In genomic region chr6:115879736-115880135, GRCm38 (mm10) we compare ENCODE assay signal across 30 mouse cellular contexts. TPM values are rescaled to one million over a fixed set of nuclear protein-coding genes. Genes with fewer than 3 reads are reported as not detected.
DNase-seq lines count a peak whose midpoint lies in the region; ATAC-seq and TF ChIP-seq lines count a peak whose summit lies in the region.
"Had no signal": no experiment of that assay in that cellular context is flagged by ENCODE, and none has a peak within 500 bp of the region (broad histone marks: within the 10 kb centered on the region; RNA-seq: fewer than 3 reads in every experiment).

No protein-coding gene starts in this region.

- H3K36me3 ChIP-seq in heart, adult 2 months (ENCODE audit: control insufficient read depth, insufficient read depth, low read length): no peaks in the 10 kb centered on the region
- H3K36me3 ChIP-seq in heart, embryonic 14.5 days (ENCODE audit: control insufficient read depth, insufficient read depth, low read length): peaks cover 31% of the 10 kb centered on the region
- H3K36me3 ChIP-seq: G1E; liver, embryonic 13.5 days had no signal

- H3K4me3 ChIP-seq in heart, adult 2 months: no peak overlapping the region
- H3K4me3 ChIP-seq in heart, embryonic 14.5 days (ENCODE audit: control insufficient read depth in 1 of 2, insufficient read depth in 1 of 2, low read depth in 1 of 2, low read length in 2 of 2): no peak overlapping the region
- H3K4me3 ChIP-seq: embryonic facial prominence, embryonic 12.5 days; layer of hippocampus, adult 2 months; limb, embryonic 10.5 days; limb, embryonic 15.5 days; liver, embryonic 13.5 days; midbrain, embryonic 13.5 days; stomach, embryonic 15.5 days had no signal

- peak overlapping the region; percentile 58 for H3K27ac ChIP-seq in heart, adult 2 months
- H3K27ac ChIP-seq in heart, embryonic 14.5 days (replicated peaks in 1 of 2; ENCODE audit: control insufficient read depth in 1 of 2, insufficient read depth in 1 of 2, low read depth in 2 of 2, low read length in 2 of 2): peak overlapping the region; percentile 47 to 67; a peak in 2 of 4 replicates
- H3K27ac ChIP-seq: embryonic facial prominence, embryonic 12.5 days; layer of hippocampus, adult 2 months; limb, embryonic 10.5 days; limb, embryonic 15.5 days; liver, embryonic 13.5 days; midbrain, embryonic 13.5 days had no signal

- no peak for DNase-seq in heart, adult 2 months
- DNase-seq in heart, adult 11 months: no peak
- no peak for DNase-seq in heart, postnatal 4 days
- DNase-seq in lung, postnatal 36 days: peak; percentile 35
- no peak for DNase-seq in lung, adult 18-20 months
- no peak for DNase-seq in spleen, adult 12 weeks (ENCODE audit: low spot score)
- DNase-seq in thymus, postnatal 0 days (ENCODE audit: low spot score): no peak
- DNase-seq: adrenal gland, postnatal 10 days; cerebellum, adult 11-12 months; cerebellum, adult 9-11 months; embryo, embryonic 11 days; gastrocnemius, postnatal 36 days; kidney, adult 2 months; kidney, postnatal 36 days; liver, embryonic 13.5 days; lung, adult 2 months; right cerebral cortex, postnatal 14 days; thymus, postnatal 14 days had no signal

- no peak for TF ChIP-seq CTCF in heart, adult 2 months (IDR thresholded peaks at IDR 0.05)

- peaks cover 19% of the 10 kb centered on the region for H3K4me1 ChIP-seq in heart, adult 2 months (ENCODE audit: control insufficient read depth, insufficient read depth, low read length)
- H3K4me1 ChIP-seq in heart, embryonic 14.5 days (ENCODE audit: control insufficient read depth in 2 of 2, insufficient read depth in 2 of 2, low read length in 2 of 2): peaks cover 10 to 11% of the 10 kb centered on the region in 2 experiments
- H3K4me1 ChIP-seq: embryonic facial prominence, embryonic 12.5 days; limb, embryonic 10.5 days; liver, embryonic 13.5 days; midbrain, embryonic 13.5 days; stomach, embryonic 15.5 days had no signal

- no peak for TF ChIP-seq EP300 in heart, adult 2 months (IDR thresholded peaks at IDR 0.05; ENCODE audit: insufficient read depth, low read depth, low read length)

- H3K4me2 ChIP-seq in heart, embryonic 14.5 days (ENCODE audit: low read length): no peak overlapping the region
- H3K4me2 ChIP-seq: embryonic facial prominence, embryonic 12.5 days; limb, embryonic 15.5 days; liver, embryonic 13.5 days; midbrain, embryonic 13.5 days; stomach, embryonic 15.5 days had no signal

- no peaks in the 10 kb centered on the region for H3K9me3 ChIP-seq in heart, embryonic 14.5 days (ENCODE audit: control insufficient read depth, low read length)
- H3K9me3 ChIP-seq: embryonic facial prominence, embryonic 12.5 days; G1E; limb, embryonic 10.5 days; limb, embryonic 15.5 days; liver, embryonic 13.5 days; midbrain, embryonic 13.5 days; stomach, embryonic 15.5 days had no signal

- ATAC-seq in heart, embryonic 14.5 days (ENCODE audit: insufficient number of reproducible peaks, insufficient read depth, low FRiP score, low read depth): no peak
- ATAC-seq: forebrain, embryonic 14.5 days; hindbrain, embryonic 16.5 days; midbrain, embryonic 13.5 days had no signal

- no peaks in the 10 kb centered on the region for H3K79me2 ChIP-seq in heart, adult 2 months (replicated peaks; ENCODE audit: control insufficient read depth, insufficient read depth, low read length)

- no peaks in the 10 kb centered on the region for H3K27me3 ChIP-seq in heart, adult 2 months (ENCODE audit: control insufficient read depth, insufficient read depth, low read length)
- no peaks in the 10 kb centered on the region for H3K27me3 ChIP-seq in heart, embryonic 14.5 days (ENCODE audit: control insufficient read depth, insufficient read depth, low read length)
- H3K27me3 ChIP-seq: embryonic facial prominence, embryonic 12.5 days; limb, embryonic 15.5 days; liver, embryonic 13.5 days; midbrain, embryonic 13.5 days; stomach, embryonic 15.5 days had no signal

- 71% methylated on average over 6 of the region's 6 CpGs for WGBS in heart, adult 2 months
- WGBS in heart, embryonic 14.5 days: 78% methylated on average over 6 of the region's 6 CpGs

- H3K9ac ChIP-seq in heart, adult 2 months (ENCODE audit: low read depth, low read length): no peak overlapping the region
- H3K9ac ChIP-seq in heart, embryonic 14.5 days (ENCODE audit: low read length): no peak overlapping the region
- H3K9ac ChIP-seq: embryonic facial prominence, embryonic 12.5 days; limb, embryonic 15.5 days; liver, embryonic 13.5 days; midbrain, embryonic 13.5 days; stomach, embryonic 15.5 days had no signal

- TF ChIP-seq POLR2A in heart, adult 2 months (IDR thresholded peaks at IDR 0.05; ENCODE audit: insufficient read depth, low read depth, low read length): no peak

- intact Hi-C loops in heart, adult 2 months (cut with DNase I): no loop called here

RNA-seq across cellular contexts. Expression of gene Ift122, which starts 26.5 kb away (rescaled TPM):
- 1 to 10 TPM; 6.6 to 7.3 TPM for total RNA-seq in heart, adult 2 months (2021)
- polyA plus RNA-seq in heart, adult 2 months (2012; rRNA removed): 12.8 and 15.2 TPM in 2 replicates
- polyA plus RNA-seq in heart, embryonic 14.5 days (2014; fragmentation: Nextera tagmentation; extraction: Ambion mirVana): 22.6 and 23.6 TPM in 2 replicates
- total RNA-seq in heart, postnatal 4 days (2021): 10 to 100 TPM; 16.3 to 17.6 TPM
- polyA plus RNA-seq in thymus, postnatal 0 days (2015; fragmentation: Nextera tagmentation; extraction: Ambion mirVana): 8.2 and 11.0 TPM in 2 replicates

RNA-seq across cellular contexts. Expression of gene Mbd4, which starts 26.6 kb away (rescaled TPM):
- 1 to 10 TPM in 1 of 2 experiments, under 1 TPM in 1; 0.93 to 1.5 TPM for total RNA-seq in heart, adult 2 months (2021)
- 1.2 and 1.5 TPM in 2 replicates for polyA plus RNA-seq in heart, adult 2 months (2012; rRNA removed)
- 7.6 and 9.6 TPM in 2 replicates for polyA plus RNA-seq in heart, embryonic 14.5 days (2014; fragmentation: Nextera tagmentation; extraction: Ambion mirVana)
- 1 to 10 TPM; 3.4 to 3.8 TPM for total RNA-seq in heart, postnatal 4 days (2021)
- 18.7 and 20.8 TPM in 2 replicates for polyA plus RNA-seq in thymus, postnatal 0 days (2015; fragmentation: Nextera tagmentation; extraction: Ambion mirVana)

RNA-seq across cellular contexts. Expression of gene Efcab12, which starts 41.5 kb away (rescaled TPM):
- under 1 TPM; 0.16 to 0.26 TPM for total RNA-seq in heart, adult 2 months (2021)
- polyA plus RNA-seq in heart, adult 2 months (2012; rRNA removed): 0.06 and 0.14 TPM in 2 replicates
- polyA plus RNA-seq in heart, embryonic 14.5 days (2014; fragmentation: Nextera tagmentation; extraction: Ambion mirVana): 0.42 and 0.47 TPM in 2 replicates
- total RNA-seq in heart, postnatal 4 days (2021): under 1 TPM; 0.88 to 0.90 TPM
- polyA plus RNA-seq in thymus, postnatal 0 days (2015; fragmentation: Nextera tagmentation; extraction: Ambion mirVana): 0.20 and 0.33 TPM in 2 replicates
- polyA plus RNA-seq: G1E had no signal

RNA-seq across cellular contexts. Expression of gene Rho, which starts 51.8 kb away (rescaled TPM):
- total RNA-seq in heart, adult 2 months (2021): under 1 TPM in 1 of 2 experiments, not detected in 1; 0.23 TPM
- polyA plus RNA-seq in heart, adult 2 months (2012; rRNA removed): 0.44 and 1.3 TPM in 2 replicates
- 0.07 TPM in 1 of 2 replicates, not detected in the other for polyA plus RNA-seq in heart, embryonic 14.5 days (2014; fragmentation: Nextera tagmentation; extraction: Ambion mirVana)
- under 1 TPM; 0.24 to 0.34 TPM for total RNA-seq in heart, postnatal 4 days (2021)
- polyA plus RNA-seq in thymus, postnatal 0 days (2015; fragmentation: Nextera tagmentation; extraction: Ambion mirVana): 0.10 TPM in 1 of 2 replicates, not detected in the other
- total RNA-seq: gastrocnemius, postnatal 36 days; megakaryocyte-erythroid progenitor cell, adult 5-6 weeks had no signal
- polyA plus RNA-seq: G1E; intestine, embryonic 14.5 days; liver, embryonic 13.5 days had no signal
